Mouse (Mus musculus): ENCODE data around the gene Nck2.

- no peak for TF ChIP-seq GATA1 (IDR thresholded peaks at IDR 0.05; ENCODE audit: borderline replicate concordance, low read length)
- TF ChIP-seq FLI1 (IDR thresholded peaks at IDR 0.05; ENCODE audit: low read length), result no peak
Observed at GRCm38 (mm10) chr1:43566677-43567377, 122.4 kb downstream of the Nck2 start.

Data from megakaryocyte, embryonic 14.5 days (primary cell).